Mouse (Mus musculus) embryonic facial prominence, embryonic 11.5 days (tissue): ENCODE results near the gene Fcgrt. TPM values are rescaled to one million over a fixed set of nuclear protein-coding genes. Genes with fewer than 3 reads are reported as not detected.
"Not testable (repeated sequence)": the region's sequence is repeated elsewhere in the genome, so short reads cannot be mapped to it uniquely, and the experiment has no call there.

Experiments
- ATAC-seq: fragments of 200-750 bp; cut with Nextera tagmentation; replicated peaks from 2 replicates; pipeline ENCODE4 v1.8.0; 2017; ENCODE audit warnings: low read depth; ENCODE audit not compliant: insufficient number of reproducible peaks, low FRiP score, low TSS enrichment
- DNase-seq: peaks from one replicate; pipeline ENCODE4 v3.0.0-alpha.2; 2015; ENCODE audit warnings: low spot score
- H3K27ac ChIP-seq: fragments of 300-500 bp; sonication (generic); replicated peaks from 2 replicates; pipeline ENCODE4 v1.5.1; 2014; ENCODE audit warnings: mild to moderate bottlenecking, low read depth, low read length, control low read depth
- H3K27me3 ChIP-seq: fragments of 300-500 bp; sonication (generic); 2 replicates; pipeline ENCODE4 v1.6.1; 2014; ENCODE audit warnings: mild to moderate bottlenecking, low read length, moderate library complexity, mixed read lengths; ENCODE audit not compliant: control insufficient read depth, insufficient read depth
- H3K36me3 ChIP-seq: fragments of 300-500 bp; sonication (generic); replicated peaks from 2 replicates; pipeline ENCODE4 v1.6.1; 2014; ENCODE audit warnings: low read depth, mild to moderate bottlenecking, low read length, moderate library complexity, mixed read lengths; ENCODE audit not compliant: control insufficient read depth, insufficient read depth
- H3K4me1 ChIP-seq: fragments of 300-500 bp; sonication (generic); 2 replicates; pipeline ENCODE4 v1.6.1; 2014; ENCODE audit warnings: low read length, mixed read lengths; ENCODE audit not compliant: control insufficient read depth, insufficient read depth
- H3K4me2 ChIP-seq: fragments of 300-500 bp; sonication (generic); 2 replicates; pipeline ENCODE4 v1.6.1; 2014; ENCODE audit warnings: low read depth, mild to moderate bottlenecking, control low read depth, low read length, moderate library complexity
- H3K4me3 ChIP-seq: fragments of 300-500 bp; sonication (generic); 2 replicates; pipeline ENCODE4 v1.5.1; 2014; ENCODE audit warnings: low read depth, low read length, control low read depth
- H3K9ac ChIP-seq: fragments of 300-500 bp; sonication (generic); replicated peaks from 2 replicates; pipeline ENCODE4 v1.6.1; 2014; ENCODE audit warnings: mild to moderate bottlenecking, control low read depth, low read length
- H3K9me3 ChIP-seq: fragments of 300-500 bp; sonication (generic); replicated peaks from 2 replicates; pipeline ENCODE4 v1.6.1; 2016; ENCODE audit warnings: mild to moderate bottlenecking, low read length, inconsistent platforms, mixed read lengths; ENCODE audit not compliant: control insufficient read depth
- WGBS: fragments of 180-500 bp; shearing (Covaris S2); extraction: QIAGEN DNeasy Blood & Tissue Kit; methylation state at CpG from one replicate; pipeline ENCODE4 v1.1.7; 2014; 5-methylcytosine and 5-hydroxymethylcytosine counted together
- polyA plus RNA-seq: library from polyadenylated mRNA; unstranded; fragments of >200 nt; fragmentation: Nextera tagmentation; extraction: Ambion mirVana; gene quantifications from 2 replicates; pipeline ENCODE4 v1.2.1, GENCODE M21; 2014

Fcgrt gene
- polyA plus RNA-seq, 1 experiment from 2014 or later: 12.6 TPM

GRCm38 (mm10) chr7:45102441-45102840 is 1.2 kb downstream of the Fcgrt start:
- DNase-seq (no peak), ATAC-seq (no peak)
- Histone ChIP-seq H3K4me3 (no peak overlapping the region), H3K9ac (no peak overlapping the region), H3K27me3 (no peaks in the 10 kb centered on the region), H3K9me3 (no peaks in the 10 kb centered on the region), H3K27ac (no peak overlapping the region), H3K36me3 (no peaks in the 10 kb centered on the region), H3K4me2 (no peak overlapping the region), H3K4me1 (no peaks in the 10 kb centered on the region; the same call in 1 of the 2 replicates)
- 89% methylated on average over 11 of the region's 11 CpGs for WGBS

GRCm38 (mm10) chr7:45100046-45100445 is 3.6 kb downstream of the Fcgrt start:
- Histone ChIP-seq H3K4me2 (no peak overlapping the region), H3K4me1 (no peaks in the 10 kb centered on the region; the same call in 1 of the 2 replicates), H3K9ac (no peak overlapping the region), H3K27me3 (no peaks in the 10 kb centered on the region), H3K4me3 (no peak overlapping the region), H3K9me3 (no peaks in the 10 kb centered on the region), H3K27ac (no peak overlapping the region), H3K36me3 (no peaks in the 10 kb centered on the region)
- WGBS: 95% methylated on average over 6 of the region's 6 CpGs
- DNase-seq: no peak
- no peak for ATAC-seq

DNA sequence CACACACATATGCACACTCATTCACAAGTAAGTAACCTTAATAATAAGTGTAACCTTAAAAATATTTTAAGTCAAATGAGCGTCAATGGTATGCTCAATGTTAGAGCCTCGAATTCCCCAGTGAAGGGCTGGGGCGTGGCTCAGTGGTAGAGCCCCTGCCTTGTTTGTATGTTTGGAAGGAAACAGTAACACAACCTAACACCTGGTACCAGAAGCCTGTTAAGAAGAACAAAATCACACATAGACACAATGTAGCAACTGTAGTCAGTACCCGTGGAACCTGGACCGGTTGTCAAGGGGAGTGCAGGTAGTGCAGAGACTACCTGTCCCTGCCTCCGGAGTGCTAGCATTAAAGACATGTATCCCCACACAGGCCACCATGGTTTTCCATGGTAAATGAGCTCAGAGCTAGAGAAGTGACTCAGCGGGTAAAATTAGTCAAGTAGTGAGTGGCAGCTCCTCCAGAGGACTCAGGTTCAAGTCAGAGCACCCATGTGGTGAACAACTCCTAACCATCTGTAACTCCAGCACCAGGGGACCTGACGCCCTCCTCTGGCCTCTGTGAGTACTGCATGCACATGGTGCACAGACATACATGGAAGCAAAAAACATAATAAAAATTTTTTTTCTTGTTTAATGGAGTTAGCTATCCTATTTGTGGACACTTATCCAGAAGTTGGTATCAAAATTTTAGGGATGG is 5.0 kb downstream of the Fcgrt start:
- Histone ChIP-seq H3K4me1 (no peaks in the 10 kb centered on the region; the same call in 1 of the 2 replicates), H3K4me2 (no peak overlapping the region), H3K9me3 (no peaks in the 10 kb centered on the region), H3K9ac (no peak overlapping the region), H3K36me3 (no peaks in the 10 kb centered on the region), H3K4me3 (no peak overlapping the region), H3K27me3 (no peaks in the 10 kb centered on the region), H3K27ac (no peak overlapping the region)
- no peak for ATAC-seq
- 89% methylated on average over 8 of the region's 8 CpGs for WGBS
- DNase-seq: no peak

DNA sequence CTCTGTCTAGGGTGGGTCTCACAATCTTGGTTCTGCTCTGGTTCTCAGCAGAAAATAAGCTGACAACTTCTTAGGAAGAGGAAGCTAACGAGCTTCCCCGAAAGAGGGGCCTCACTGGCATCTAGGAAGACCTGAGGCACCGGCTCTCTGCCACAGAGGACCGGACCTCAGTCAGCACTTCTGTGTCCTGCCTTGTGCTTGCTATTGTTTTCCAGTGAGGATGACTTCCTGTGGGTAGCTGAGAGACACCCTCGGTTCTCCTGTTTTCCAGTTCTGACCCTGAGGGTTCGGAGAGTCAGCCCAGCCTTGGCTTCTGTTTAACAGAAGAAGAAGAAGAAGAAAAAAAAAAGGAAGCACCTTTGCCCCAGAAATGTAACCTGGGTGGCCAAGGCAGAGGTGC is 6.2 kb downstream of the Fcgrt start:
- DNase-seq (no peak), ATAC-seq (no peak)
- whole genome bisulfite sequencing: 52% methylated on average over 6 of the region's 6 CpGs
- H3K9me3 ChIP-seq: no peaks in the 10 kb centered on the region
- H3K27ac ChIP-seq: no peak overlapping the region
- no peak overlapping the region for H3K9ac ChIP-seq
- no peak overlapping the region for H3K4me2 ChIP-seq
- H3K4me1 ChIP-seq: no peaks in the 10 kb centered on the region
- no peak overlapping the region for H3K4me3 ChIP-seq
- no peaks in the 10 kb centered on the region for H3K36me3 ChIP-seq
- no peaks in the 10 kb centered on the region for H3K27me3 ChIP-seq

- H3K27ac ChIP-seq, H3K4me3 ChIP-seq, DNase-seq, H3K4me2 ChIP-seq, H3K9ac ChIP-seq, H3K4me1 ChIP-seq, H3K27me3 ChIP-seq, ATAC-seq, H3K9me3 ChIP-seq, H3K36me3 ChIP-seq: not testable (repeated sequence)
- WGBS: 92% methylated on average over 14 of the region's 14 CpGs
Observed at GRCm38 (mm10) chr7:45095965-45096364, 7.7 kb downstream of the Fcgrt start.

- no peaks in the 10 kb centered on the region for H3K27me3 ChIP-seq
- no peak overlapping the region for H3K4me3 ChIP-seq
- H3K4me1 ChIP-seq: no peaks in the 10 kb centered on the region
- H3K36me3 ChIP-seq: no peaks in the 10 kb centered on the region
- WGBS: 77% methylated on average over 6 of the region's 6 CpGs
- H3K4me2 ChIP-seq: no peak overlapping the region
- no peak overlapping the region for H3K27ac ChIP-seq
- H3K9ac ChIP-seq: no peak overlapping the region
- no peak for DNase-seq
- H3K9me3 ChIP-seq: no peaks in the 10 kb centered on the region
- ATAC-seq: no peak
Observed at GRCm38 (mm10) chr7:45095367-45095766, 8.3 kb downstream of the Fcgrt start.

GRCm38 (mm10) chr7:45094121-45094520 is 9.5 kb downstream of the Fcgrt start:
- Histone ChIP-seq H3K9ac (no peak overlapping the region), H3K4me1 (no peaks in the 10 kb centered on the region), H3K27ac (peak overlapping the region; percentile 85), H3K9me3 (no peaks in the 10 kb centered on the region), H3K27me3 (no peaks in the 10 kb centered on the region), H3K4me2 (no peak overlapping the region), H3K36me3 (no peaks in the 10 kb centered on the region), H3K4me3 (no peak overlapping the region)
- ATAC-seq: no peak
- WGBS: 34% methylated on average over 7 of the region's 7 CpGs
- no peak for DNase-seq

DNA sequence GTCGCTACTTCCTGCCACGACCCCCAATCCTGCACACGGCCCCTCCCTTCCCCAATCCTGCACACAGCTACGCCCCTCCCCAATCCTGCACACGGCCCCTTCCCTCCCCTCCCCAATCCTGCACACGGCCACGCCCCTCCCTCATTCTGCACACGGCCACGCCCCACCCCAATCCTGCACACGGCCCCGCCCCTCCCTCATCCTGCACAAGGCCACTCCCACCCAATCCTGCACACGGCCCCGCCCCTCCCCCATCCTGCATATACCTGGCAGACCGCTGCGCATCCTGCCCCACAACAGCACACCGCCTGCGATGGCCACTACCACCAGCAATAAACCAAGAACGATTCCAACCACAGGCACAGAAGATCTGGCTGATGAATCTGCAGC is 10.1 kb downstream of the Fcgrt start:
- 35% methylated on average over 17 of the region's 18 CpGs for WGBS
- Histone ChIP-seq H3K4me3 (no peak overlapping the region), H3K36me3 (no peaks in the 10 kb centered on the region), H3K4me2 (no peak overlapping the region), H3K9me3 (no peaks in the 10 kb centered on the region), H3K27ac (peak overlapping the region; percentile 85), H3K27me3 (no peaks in the 10 kb centered on the region), H3K9ac (no peak overlapping the region), H3K4me1 (no peaks in the 10 kb centered on the region)
- ATAC-seq: no peak
- peak; percentile 56 for DNase-seq
